Mouse (Mus musculus) CD8-positive naive resting alpha-beta T cell, adult 57 days (primary cell): Measurements from ENCODE around the gene Fgfrl1. TPM values are rescaled to one million over a fixed set of nuclear protein-coding genes. Genes with fewer than 3 reads are reported as not detected.

Experiments
- total RNA-seq: library from RNA; stranded (reverse); gene quantifications from one replicate; pipeline ENCODE4 v1.2.4, GENCODE M21; 2023

The Fgfrl1 gene
- 4.3 TPM for total RNA-seq

GRCm38 (mm10) chr5:108692271-108692670, at the start of gene Fgfrl1:
Gene Fgfrl1, plus strand, starts transcription at chr5:108692382.

GRCm38 (mm10) chr5:108659698-108660631, 32.2 kb upstream of the Fgfrl1 start, which contains the start of gene Idua:
Gene Idua, plus strand, starts transcription at chr5:108660331.

GRCm38 (mm10) chr5:108668977-108669936, 22.9 kb upstream of the Fgfrl1 start, which contains the start of gene Dgkq:
Gene Dgkq, minus strand, starts transcription at chr5:108669672.

GRCm38 (mm10) chr5:108675251-108675816, 16.8 kb upstream of the Fgfrl1 start, which contains the start of gene Slc26a1:
Gene Slc26a1, minus strand, starts transcription at chr5:108675569.

Other genes with a start within 250 kb of the Fgfrl1 start
- not detected for gene Mfsd7a, start 243.5 kb upstream of the Fgfrl1 start, total RNA-seq
- 33.9 TPM for gene Pcgf3, start 231.2 kb upstream of the Fgfrl1 start, total RNA-seq
- not detected for gene Cplx1, start 142.4 kb upstream of the Fgfrl1 start, total RNA-seq
- 156 TPM for gene Gak, start 62.6 kb upstream of the Fgfrl1 start, total RNA-seq
- gene Tmem175, start 62.6 kb upstream of the Fgfrl1 start, total RNA-seq, result 19.0 TPM
- 33.0 TPM for gene Idua, start 32.1 kb upstream of the Fgfrl1 start, total RNA-seq
- 38.9 TPM for gene Dgkq, start 22.7 kb upstream of the Fgfrl1 start, total RNA-seq
- gene Slc26a1, start 16.8 kb upstream of the Fgfrl1 start, total RNA-seq, result not detected
- gene Rnf212, start 82.6 kb downstream of the Fgfrl1 start, total RNA-seq, result not detected
- not detected for gene Tmed11, start 103.0 kb downstream of the Fgfrl1 start, total RNA-seq
- not detected for gene Vmn2r8, start 116.5 kb downstream of the Fgfrl1 start, total RNA-seq
- gene Vmn2r9, start 160.2 kb downstream of the Fgfrl1 start, total RNA-seq, result not detected